Mouse (Mus musculus) hindbrain, embryonic 13.5 days (tissue): ENCODE data around the gene Rbm7. TPM values are rescaled to one million over a fixed set of nuclear protein-coding genes. Genes with fewer than 3 reads are reported as not detected.
"Not testable (repeated sequence)": the region's sequence is repeated elsewhere in the genome, so short reads cannot be mapped to it uniquely, and the experiment has no call there.

Source experiments
- ATAC-seq: fragments of 200-750 bp; cut with Nextera tagmentation; 2 replicates; pipeline ENCODE4 v1.8.0; 2017; ENCODE audit warnings: moderate TSS enrichment; ENCODE audit not compliant: low FRiP score
- H3K27ac ChIP-seq: fragments of 300-500 bp; sonication (generic); 2 replicates; pipeline ENCODE4 v1.5.1; 2015; ENCODE audit warnings: inconsistent platforms, mild to moderate bottlenecking, moderate library complexity
- H3K27me3 ChIP-seq: fragments of 300-500 bp; sonication (generic); 2 replicates; pipeline ENCODE4 v1.6.1; 2015; ENCODE audit warnings: mild to moderate bottlenecking, inconsistent platforms
- H3K36me3 ChIP-seq: fragments of 300-500 bp; sonication (generic); 2 replicates; pipeline ENCODE4 v1.6.1; 2015; ENCODE audit warnings: mild to moderate bottlenecking, inconsistent platforms
- H3K4me1 ChIP-seq: fragments of 300-500 bp; sonication (generic); replicated peaks from 2 replicates; pipeline ENCODE4 v1.6.1; 2015; ENCODE audit warnings: inconsistent platforms
- H3K4me2 ChIP-seq: fragments of 300-500 bp; sonication (generic); 2 replicates; pipeline ENCODE4 v1.6.1; 2015; ENCODE audit warnings: inconsistent platforms, mild to moderate bottlenecking, moderate library complexity
- H3K4me3 ChIP-seq: fragments of 300-500 bp; sonication (generic); 2 replicates; pipeline ENCODE4 v1.5.1; 2015; ENCODE audit warnings: mild to moderate bottlenecking, inconsistent platforms
- H3K9ac ChIP-seq: fragments of 300-500 bp; sonication (generic); 2 replicates; pipeline ENCODE4 v1.6.1; 2015; ENCODE audit warnings: mild to moderate bottlenecking, inconsistent platforms
- H3K9me3 ChIP-seq: fragments of 300-500 bp; sonication (generic); 2 replicates; pipeline ENCODE4 v1.6.1; 2016; ENCODE audit warnings: inconsistent platforms
- WGBS: fragments of 180-500 bp; shearing (Covaris S2); methylation state at CpG from one replicate; pipeline ENCODE4 v1.1.7; 2015; 5-methylcytosine and 5-hydroxymethylcytosine counted together
- polyA plus RNA-seq: library from polyadenylated mRNA; unstranded; fragments of >200 nt; fragmentation: Nextera tagmentation; extraction: Ambion mirVana; gene quantifications from 2 replicates; pipeline ENCODE4 v1.2.1, GENCODE M21; 2015

Gene Rbm7
- 85.8 and 93.7 TPM in 2 replicates for polyA plus RNA-seq

DNA sequence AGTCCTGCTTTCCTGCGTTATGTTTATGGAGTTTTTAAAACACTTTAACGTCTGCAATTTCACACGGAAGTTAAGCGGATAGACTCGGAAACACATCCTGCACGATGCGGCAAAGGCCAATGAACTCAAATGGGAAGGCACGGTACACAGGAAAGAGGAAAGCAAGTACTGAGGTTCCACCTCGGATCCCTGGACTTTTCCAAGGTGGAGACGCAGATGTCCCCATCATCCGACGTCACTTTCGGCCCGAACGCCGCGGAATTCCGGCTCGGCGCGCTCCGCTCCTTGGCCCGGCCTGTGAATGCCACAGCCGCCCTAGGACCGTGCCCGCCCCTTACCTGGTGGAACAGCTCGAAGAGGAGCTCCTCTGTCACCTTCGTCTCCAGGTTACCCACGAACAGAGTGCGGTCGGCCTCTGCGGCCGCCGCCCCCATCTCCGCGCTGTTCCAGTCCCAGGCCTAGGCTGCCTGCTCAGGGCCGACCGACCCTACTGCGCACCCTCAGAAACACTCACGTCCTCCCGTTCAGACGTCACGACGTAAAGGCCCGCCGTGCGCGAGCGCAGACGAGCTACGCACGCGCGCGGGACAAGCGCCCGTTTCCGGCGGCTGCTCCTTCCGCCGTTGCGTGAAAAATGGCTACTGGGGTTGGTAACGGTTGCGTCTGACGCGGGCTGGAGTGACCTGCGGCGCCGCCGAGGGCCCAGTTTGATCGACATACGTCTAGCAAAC is at the start of gene Rbm7, which contains the start of gene Gm5617:
Gene Rbm7, minus strand, starts transcription at position 483 of the 731 bp plus-strand sequence.
Gene Gm5617, plus strand, starts transcription at position 626 of the 731 bp plus-strand sequence.
- peak within 1 kb of the TSS; percentile 94 for H3K9ac ChIP-seq
- H3K9me3 ChIP-seq, result no peaks in the 10 kb centered on the region
- peak within 1 kb of the TSS; percentile 84 for H3K4me2 ChIP-seq
- H3K27me3 ChIP-seq, result no peaks in the 10 kb centered on the region
- H3K4me3 ChIP-seq, result peak within 1 kb of the TSS; percentile 84
- peaks cover 19% of the 10 kb centered on the region for H3K4me1 ChIP-seq
- H3K36me3 ChIP-seq, result peaks cover 26% of the 10 kb centered on the region
- H3K27ac ChIP-seq, result peak within 1 kb of the TSS; percentile 97
- under 1% methylated on average over 72 of the region's 72 CpGs for WGBS
- ATAC-seq, result peak; percentile 99

DNA sequence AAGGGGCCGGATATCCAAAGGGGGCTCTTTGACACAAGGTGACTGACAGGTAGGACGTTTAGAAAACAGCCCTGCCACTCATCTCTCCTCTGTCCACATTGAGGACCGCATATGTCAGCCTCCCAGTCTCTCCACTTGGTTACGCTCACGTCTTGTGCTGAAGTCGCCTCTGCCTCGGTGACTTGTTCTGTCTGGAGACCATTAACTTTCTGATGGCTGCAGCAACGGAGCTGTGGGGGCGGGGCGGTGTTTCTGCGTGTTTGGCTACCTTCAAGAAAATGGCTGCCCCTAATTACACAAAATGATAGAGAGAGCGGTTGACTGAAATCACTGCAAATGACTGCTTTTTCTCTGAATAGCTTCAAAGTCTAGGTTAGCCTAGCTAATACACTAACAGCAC is 43.6 kb upstream of the Rbm7 start:
- 13% methylated on average over 12 of the region's 12 CpGs for WGBS
- Histone ChIP-seq H3K27ac (peak overlapping the region; percentile 67), H3K27me3 (no peaks in the 10 kb centered on the region), H3K9me3 (peaks cover 3% of the 10 kb centered on the region; the same call in 1 of the 2 replicates), H3K36me3 (no peaks in the 10 kb centered on the region), H3K9ac (peak overlapping the region; percentile 55), H3K4me3 (peak overlapping the region; percentile 27), H3K4me2 (peak overlapping the region; percentile 55), H3K4me1 (peaks cover 15% of the 10 kb centered on the region)
- no peak for ATAC-seq

DNA sequence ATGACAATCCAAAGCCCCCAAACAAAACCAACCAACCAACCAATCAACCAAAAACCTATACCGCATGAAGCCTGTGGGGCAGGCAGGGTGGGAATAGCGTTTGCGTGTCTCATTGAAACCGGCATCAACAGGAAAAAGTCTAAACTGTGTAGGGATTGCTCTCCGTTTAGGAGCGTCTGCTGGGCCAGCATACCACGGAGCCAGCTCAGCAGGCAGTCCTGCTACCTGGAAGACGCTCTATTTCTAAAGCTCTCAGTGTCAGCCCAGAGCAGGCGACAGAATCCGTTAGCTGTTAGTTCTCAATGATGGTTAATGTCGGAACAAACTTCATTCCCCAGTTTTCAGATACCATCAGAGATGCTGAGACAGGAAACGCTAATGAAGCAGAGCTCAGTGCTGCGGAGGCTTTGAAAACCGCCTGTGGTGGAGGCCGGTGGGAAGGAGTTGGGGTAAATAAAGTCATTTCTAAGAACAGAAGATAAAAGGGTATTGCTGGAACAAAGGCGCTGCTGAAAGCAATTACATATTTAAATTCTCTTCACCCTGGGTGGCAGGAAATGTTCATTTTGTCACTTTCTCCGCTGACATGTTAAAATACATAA is 43.0 kb upstream of the Rbm7 start:
- Histone ChIP-seq H3K27me3 (no peaks in the 10 kb centered on the region), H3K9me3 (peaks cover 3% of the 10 kb centered on the region; the same call in 1 of the 2 replicates), H3K4me1 (peaks cover 15% of the 10 kb centered on the region), H3K9ac (peak overlapping the region; percentile 55), H3K4me3 (peak overlapping the region; percentile 27), H3K27ac (peak overlapping the region; percentile 67), H3K4me2 (peak overlapping the region; percentile 55), H3K36me3 (no peaks in the 10 kb centered on the region)
- no peak for ATAC-seq
- 1% methylated on average over 17 of the region's 17 CpGs for WGBS

DNA sequence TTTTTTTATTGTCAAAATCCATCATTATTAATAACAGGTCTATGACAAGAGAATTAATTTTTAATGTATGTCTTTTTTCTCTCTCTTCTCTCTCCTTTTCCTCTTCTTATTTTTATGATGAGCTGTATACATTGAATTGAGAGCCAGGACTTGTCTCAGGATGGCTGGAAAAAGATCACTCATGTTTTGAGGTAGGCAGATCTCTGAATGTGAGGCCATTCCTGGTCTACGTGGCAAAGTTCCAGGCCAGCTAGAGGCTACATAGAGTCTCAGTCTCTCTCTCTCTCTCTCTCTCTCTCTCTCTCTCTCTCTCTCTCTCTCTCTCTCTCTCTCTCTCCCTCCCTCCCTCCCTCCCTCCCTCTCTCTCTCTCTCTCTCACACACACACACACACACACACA is 42.5 kb upstream of the Rbm7 start:
- not testable (repeated sequence) for ATAC-seq, H3K27ac ChIP-seq, H3K27me3 ChIP-seq, H3K9ac ChIP-seq, H3K9me3 ChIP-seq, H3K36me3 ChIP-seq, H3K4me3 ChIP-seq
- Histone ChIP-seq H3K4me2 (peak overlapping the region; percentile 55; the same call in 1 of the 2 replicates), H3K4me1 (peaks cover 15% of the 10 kb centered on the region)
- WGBS, result 26% methylated on average over 1 of the region's 1 CpGs

DNA sequence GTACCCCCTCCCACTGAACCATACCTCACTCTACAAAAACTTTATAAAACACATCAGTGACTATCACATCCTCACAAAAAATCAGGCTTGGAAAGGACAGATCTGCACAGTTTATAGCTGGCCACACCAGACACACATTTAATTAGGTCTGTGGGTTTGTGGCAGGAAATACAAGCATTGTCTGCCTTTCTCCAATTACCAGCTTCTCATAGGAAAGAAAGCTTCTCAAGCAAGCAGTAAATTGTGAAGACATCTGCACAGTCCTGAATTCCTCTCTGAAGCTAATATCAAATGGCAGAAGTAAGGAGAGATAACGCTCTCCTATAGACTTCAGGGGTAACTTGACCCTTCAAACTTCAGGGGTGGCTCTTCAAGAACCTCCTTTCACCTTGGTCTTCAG is 41.3 kb upstream of the Rbm7 start:
- Histone ChIP-seq H3K4me2 (no peak overlapping the region), H3K27me3 (no peaks in the 10 kb centered on the region), H3K27ac (no peak overlapping the region), H3K36me3 (no peaks in the 10 kb centered on the region), H3K9ac (no peak overlapping the region), H3K4me1 (peaks cover 15% of the 10 kb centered on the region), H3K4me3 (no peak overlapping the region), H3K9me3 (peaks cover 3% of the 10 kb centered on the region; the same call in 1 of the 2 replicates)
- no peak for ATAC-seq
- WGBS, result 68% methylated on average over 1 of the region's 1 CpGs

DNA sequence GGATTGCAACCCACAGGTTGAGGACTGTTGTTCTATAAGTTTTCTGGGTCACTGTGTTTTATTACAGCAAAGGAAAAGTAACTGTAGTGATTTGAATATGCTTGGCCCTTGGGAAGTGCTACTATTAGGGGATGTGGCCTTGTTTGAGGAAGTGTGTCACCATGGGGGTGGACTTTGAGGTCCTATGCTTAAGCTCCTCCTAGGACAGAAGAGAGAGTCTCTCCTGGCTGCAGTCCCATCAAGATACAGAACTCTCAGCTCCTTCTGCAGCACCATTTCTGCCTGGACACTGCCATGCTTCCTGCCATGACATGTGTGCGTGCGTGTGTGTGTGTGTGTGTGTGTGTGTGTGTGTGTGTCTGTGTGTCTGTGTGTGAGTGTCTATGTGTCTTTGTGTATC is 37.6 kb upstream of the Rbm7 start:
- Histone ChIP-seq H3K36me3 (no peaks in the 10 kb centered on the region), H3K27me3 (no peaks in the 10 kb centered on the region), H3K4me1 (no peaks in the 10 kb centered on the region), H3K27ac (no peak overlapping the region), H3K9me3 (no peaks in the 10 kb centered on the region), H3K4me2 (no peak overlapping the region), H3K9ac (no peak overlapping the region), H3K4me3 (no peak overlapping the region)
- ATAC-seq, result no peak
- 83% methylated on average over 2 of the region's 2 CpGs for WGBS

DNA sequence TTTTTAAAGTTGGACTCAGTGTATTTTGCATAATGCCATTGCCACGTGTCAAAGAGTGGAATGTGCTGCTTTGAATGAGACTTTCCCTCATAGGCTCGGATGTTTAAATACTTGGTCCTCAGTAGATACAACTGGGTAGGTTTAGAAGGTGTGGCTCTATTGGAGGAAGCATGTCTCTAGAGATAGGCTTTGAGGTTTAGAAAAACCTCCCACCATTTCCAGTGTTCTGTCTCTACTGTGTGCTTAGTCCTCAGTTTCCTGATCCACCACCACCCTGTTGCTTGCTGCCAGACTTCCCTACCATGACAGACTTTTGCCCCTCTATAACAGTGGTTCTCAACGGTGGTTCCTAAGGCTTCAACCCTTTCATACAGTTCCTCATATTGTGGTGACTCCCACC is 37.1 kb upstream of the Rbm7 start:
- Histone ChIP-seq H3K27me3 (no peaks in the 10 kb centered on the region), H3K4me1 (no peaks in the 10 kb centered on the region), H3K4me3 (no peak overlapping the region), H3K9ac (no peak overlapping the region), H3K9me3 (no peaks in the 10 kb centered on the region), H3K36me3 (no peaks in the 10 kb centered on the region), H3K27ac (no peak overlapping the region), H3K4me2 (no peak overlapping the region)
- no peak for ATAC-seq
- WGBS, result 71% methylated on average over 3 of the region's 3 CpGs

DNA sequence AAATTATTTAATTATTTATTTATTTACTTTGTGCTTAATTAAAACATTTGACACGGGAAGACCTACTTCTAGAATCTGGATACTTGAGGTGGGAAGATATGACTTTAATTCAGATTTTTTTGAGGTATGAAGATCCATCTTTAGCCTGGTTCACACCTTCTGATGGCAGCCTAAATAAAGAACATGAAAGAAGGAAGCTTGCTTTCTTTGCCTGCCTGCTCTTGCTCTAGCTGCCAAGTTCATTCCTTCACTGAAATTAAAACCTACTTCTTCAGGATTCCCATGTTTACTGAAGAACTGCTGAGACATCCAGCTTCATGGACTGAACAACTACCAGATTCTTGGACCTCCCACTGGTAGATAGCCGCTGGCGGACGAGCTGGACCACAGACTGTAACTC is 36.2 kb upstream of the Rbm7 start:
- no peaks in the 10 kb centered on the region for H3K27me3 ChIP-seq
- no peaks in the 10 kb centered on the region for H3K4me1 ChIP-seq
- H3K9ac ChIP-seq, result no peak overlapping the region
- H3K4me3 ChIP-seq, result no peak overlapping the region
- H3K4me2 ChIP-seq, result no peak overlapping the region
- no peak for ATAC-seq
- no peak overlapping the region for H3K27ac ChIP-seq
- no peaks in the 10 kb centered on the region for H3K9me3 ChIP-seq
- no peaks in the 10 kb centered on the region for H3K36me3 ChIP-seq
- WGBS, result 94% methylated on average over 4 of the region's 4 CpGs

DNA sequence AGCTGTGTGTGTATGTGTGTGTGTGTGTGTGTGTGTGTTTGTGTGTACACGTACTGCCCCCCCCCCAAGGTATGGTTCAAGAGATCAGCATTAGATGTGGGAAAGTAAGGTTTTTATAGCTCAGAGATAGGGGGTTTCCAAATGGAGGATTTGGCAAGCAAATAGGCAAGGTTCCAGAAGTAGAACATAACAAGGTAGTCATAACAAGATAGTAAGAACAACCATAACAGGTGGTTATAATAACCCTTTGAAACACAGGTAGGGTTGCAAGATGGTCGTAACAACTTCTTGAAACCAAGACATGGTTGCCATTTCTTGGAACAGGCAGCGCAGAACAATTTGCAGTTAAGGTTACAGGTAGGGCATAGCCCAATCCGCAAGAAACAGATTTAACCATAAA is 31.4 kb upstream of the Rbm7 start:
- Histone ChIP-seq H3K36me3 (no peaks in the 10 kb centered on the region), H3K4me3 (no peak overlapping the region), H3K9me3 (no peaks in the 10 kb centered on the region), H3K27ac (no peak overlapping the region), H3K4me1 (no peaks in the 10 kb centered on the region), H3K9ac (no peak overlapping the region), H3K4me2 (no peak overlapping the region), H3K27me3 (no peaks in the 10 kb centered on the region)
- no peak for ATAC-seq
- 95% methylated on average over 4 of the region's 4 CpGs for WGBS

DNA sequence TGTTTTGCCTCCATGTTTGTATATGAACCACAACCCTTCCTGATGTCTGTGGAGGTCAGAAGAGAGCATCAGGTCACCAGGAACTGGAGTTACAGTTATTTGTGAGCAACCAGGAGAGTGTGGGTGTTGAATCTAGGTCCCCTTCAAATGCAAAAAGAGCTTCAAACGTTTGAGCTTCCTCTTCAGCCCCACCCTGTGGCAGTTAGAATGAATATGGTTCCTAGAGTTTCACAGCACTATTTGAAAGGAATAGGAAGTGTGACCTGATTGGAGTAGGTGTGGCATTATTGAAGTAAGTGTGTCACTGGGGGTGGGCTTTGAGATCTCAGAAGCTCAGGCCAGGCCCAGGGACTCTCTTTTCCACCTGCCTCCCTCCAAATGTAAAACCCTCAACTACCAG is 30.5 kb upstream of the Rbm7 start:
- H3K4me3 ChIP-seq, result no peak overlapping the region
- H3K9ac ChIP-seq, result no peak overlapping the region
- WGBS, result 14% methylated on average over 1 of the region's 1 CpGs
- no peaks in the 10 kb centered on the region for H3K4me1 ChIP-seq
- H3K9me3 ChIP-seq, result no peaks in the 10 kb centered on the region
- H3K27ac ChIP-seq, result no peak overlapping the region
- H3K36me3 ChIP-seq, result no peaks in the 10 kb centered on the region
- no peaks in the 10 kb centered on the region for H3K27me3 ChIP-seq
- no peak for ATAC-seq
- no peak overlapping the region for H3K4me2 ChIP-seq

DNA sequence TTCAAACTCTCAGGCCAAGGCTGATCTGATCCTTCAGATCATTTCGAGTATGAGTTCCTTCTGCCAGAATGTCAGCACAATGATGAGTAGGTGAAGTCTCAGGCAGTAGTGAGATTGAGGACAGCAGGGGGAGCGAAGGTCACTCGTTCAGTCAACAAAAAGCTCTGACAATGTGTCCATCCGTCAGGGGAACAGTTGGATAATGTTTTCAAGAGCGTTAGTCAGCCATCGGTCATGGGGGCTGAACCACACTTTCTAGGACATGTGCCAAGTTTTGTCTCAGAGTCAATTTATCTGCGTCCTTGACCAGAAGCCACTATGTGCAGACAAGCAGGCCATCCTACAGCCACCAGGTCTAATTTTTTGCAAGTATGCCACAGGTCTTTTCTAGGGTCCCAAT is 25.3 kb upstream of the Rbm7 start:
- WGBS, result 19% methylated on average over 3 of the region's 7 CpGs

DNA sequence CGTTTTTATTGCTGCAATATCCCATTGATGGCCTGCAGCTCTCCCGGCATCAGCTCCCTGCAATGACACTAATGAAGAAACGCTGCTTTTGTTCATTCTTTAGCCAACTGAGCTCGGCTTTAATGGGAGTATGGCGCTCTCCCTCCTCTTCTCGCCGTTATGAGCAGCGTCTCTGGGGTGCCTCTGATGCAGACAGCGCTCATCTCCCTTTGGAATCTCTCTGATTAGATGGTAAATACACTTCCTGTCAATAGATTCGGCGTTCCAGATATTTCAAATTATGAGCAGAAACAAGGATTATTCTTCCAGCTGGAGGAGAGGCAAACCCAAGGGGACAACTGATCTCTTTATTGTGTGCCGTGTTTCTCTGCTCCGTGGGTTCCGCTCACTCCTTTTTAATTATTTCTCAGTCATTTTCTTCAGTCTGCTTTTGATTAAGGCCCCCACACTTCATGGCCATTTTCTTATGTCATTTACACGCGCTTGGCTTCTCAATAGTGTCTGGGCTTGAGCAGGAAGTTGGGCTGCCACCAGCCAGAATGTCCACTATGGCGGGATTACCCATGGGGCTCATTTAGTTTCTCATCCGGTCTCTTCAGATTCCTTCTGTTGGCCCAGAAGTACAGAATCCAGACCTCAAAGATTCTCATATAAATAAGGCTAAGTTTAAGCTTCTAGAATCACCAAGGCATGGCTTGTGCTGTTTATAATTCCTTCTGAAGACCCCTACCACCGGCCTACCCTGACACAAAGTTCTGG is 22.5 kb upstream of the Rbm7 start:
- H3K9me3 ChIP-seq, result no peaks in the 10 kb centered on the region
- H3K9ac ChIP-seq, result no peak overlapping the region; the same call in 1 of the 2 replicates
- H3K4me2 ChIP-seq, result peak overlapping the region; percentile 31
- H3K27ac ChIP-seq, result peak overlapping the region; percentile 84
- no peak for ATAC-seq
- no peaks in the 10 kb centered on the region for H3K36me3 ChIP-seq
- peaks cover 13% of the 10 kb centered on the region; the same call in 1 of the 2 replicates for H3K4me1 ChIP-seq
- 49% methylated on average over 19 of the region's 19 CpGs for WGBS
- 0 out of 2 replicates have a peak overlapping the region, but pooled peaks have one; percentile 3 for H3K4me3 ChIP-seq
- no peaks in the 10 kb centered on the region for H3K27me3 ChIP-seq

More for the DNA sequence above, 25.3 kb upstream of the Rbm7 start:
- not testable (repeated sequence) for H3K9me3 ChIP-seq, H3K27me3 ChIP-seq, H3K4me3 ChIP-seq, H3K27ac ChIP-seq, H3K36me3 ChIP-seq, ATAC-seq, H3K4me2 ChIP-seq, H3K9ac ChIP-seq
- peaks cover 13% of the 10 kb centered on the region; the same call in 1 of the 2 replicates for H3K4me1 ChIP-seq
